Mouse (Mus musculus) cerebellum, adult 18-20 months (tissue): ENCODE measurements around the gene Golga3.

Experiments used
- DNase-seq, 2 experiments: peaks; one replicate each; pipeline ENCODE4 v3.0.0; 2021

Gene Golga3

DNA sequence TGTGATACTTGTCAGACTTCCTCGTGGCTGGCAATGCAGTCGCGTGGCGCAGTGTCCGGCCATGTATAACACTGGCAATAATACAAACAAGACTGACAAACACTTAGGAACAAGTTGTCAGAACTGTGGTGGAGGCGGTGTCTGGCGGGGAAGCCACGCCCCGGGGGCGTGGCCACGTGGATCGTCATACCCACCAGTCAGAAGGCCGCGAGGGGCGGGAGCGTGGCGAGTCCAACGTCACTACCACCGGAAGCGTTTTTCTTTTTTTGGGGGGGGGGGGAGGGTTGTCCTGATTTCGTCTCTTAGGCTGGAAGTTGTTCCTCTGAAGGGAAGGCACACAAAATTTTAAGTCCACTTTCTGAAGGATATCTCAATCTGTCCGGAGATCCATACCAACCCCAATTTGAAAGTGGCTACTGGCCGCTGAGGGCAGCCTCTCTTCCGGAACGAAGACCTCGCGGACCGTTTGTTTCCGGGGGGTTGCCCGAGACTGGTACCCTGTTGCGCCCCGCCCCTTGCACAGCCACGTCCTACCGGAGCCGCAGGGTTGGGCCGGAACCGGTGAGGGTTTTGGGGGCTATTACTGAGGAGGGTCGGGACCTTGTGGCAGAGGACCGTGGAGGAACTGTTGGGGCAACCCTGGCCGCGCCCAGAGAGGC is at the start of gene Golga3:
Gene Golga3, plus strand, starts transcription at position 340 of the 659 bp plus-strand sequence.
- peak; percentile 89 to 92 for DNase-seq

DNA sequence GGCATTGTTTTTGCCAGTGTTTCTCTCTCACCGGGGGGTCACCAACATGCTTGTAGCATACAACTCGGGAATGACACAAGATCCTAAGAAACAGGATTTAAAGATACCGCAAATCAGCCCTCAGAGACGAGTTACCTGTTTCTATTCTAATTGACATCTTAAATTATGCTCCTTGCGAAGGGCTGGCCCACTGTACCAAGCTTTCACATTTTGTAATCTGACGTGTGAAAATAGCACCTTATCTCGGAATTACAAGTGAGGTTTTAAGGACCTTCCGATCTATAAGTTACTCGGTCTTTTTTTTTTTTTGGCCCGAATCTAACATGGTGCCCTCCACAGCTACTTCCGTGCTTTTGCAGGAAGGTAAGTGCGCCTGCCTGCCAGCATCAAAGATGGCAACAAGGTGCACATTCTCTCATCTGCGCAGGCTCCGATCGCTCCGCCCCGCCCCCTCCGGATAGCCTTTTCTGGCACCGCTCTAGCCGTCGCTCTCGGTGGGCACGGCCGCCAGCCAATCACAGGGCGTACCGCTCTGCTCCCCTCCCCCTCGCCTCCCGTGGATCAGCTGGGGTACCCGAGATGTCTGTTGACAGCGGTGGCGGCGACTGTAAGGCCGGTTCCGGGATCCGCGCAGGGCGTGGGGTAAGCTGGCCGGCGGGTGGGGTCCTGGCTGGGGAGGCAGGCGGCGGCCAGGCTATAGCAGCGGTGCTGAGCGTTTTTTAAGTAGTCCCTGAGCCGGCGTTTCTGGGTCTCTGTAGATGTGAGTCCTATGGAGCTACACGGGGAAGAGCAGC is 41.0 kb upstream of the Golga3 start, which contains the start of gene Chfr:
Gene Chfr, plus strand, starts transcription at position 550 of the 794 bp plus-strand sequence.
- DNase-seq: peak; percentile 98 to 100

DNA sequence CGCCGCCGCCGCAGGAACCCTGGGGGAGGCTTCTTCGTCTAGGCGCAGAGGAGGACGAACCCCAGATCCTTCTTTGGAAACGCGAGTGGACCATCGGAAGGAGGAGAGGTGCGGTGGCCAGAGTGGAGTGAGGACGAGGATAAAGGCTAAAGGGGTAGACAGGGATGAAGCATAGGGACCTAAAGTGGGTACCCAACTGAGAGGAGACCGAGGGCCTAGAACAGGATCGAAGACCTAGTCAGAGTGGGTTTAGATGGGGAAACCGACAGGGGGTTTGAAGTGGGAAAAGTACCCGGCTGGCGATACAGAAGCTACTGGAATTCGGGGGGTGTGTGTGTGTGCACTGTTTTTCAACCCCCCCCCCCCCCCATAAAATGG is 40.4 kb upstream of the Golga3 start:
- no peak for DNase-seq

DNA sequence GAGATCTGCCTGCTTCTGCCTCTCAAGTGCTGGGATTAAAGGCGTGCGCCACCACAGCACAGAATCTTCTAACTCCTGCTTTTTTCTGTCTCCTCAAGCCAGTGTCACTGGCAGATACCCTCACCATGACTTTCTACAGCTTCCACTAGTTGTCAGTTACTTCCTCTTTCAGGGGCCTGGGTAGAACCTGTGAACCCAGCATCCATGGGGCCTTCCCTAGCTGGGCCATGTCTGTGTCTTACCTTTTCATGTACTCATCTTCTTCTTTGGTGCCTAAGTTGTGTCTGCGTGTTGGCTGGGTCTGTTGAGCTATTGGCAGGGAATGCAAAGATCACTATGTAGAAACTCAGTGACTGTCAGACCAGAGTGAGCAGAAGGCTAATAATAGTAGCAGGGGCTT is 38.7 kb upstream of the Golga3 start:
- DNase-seq: no peak

DNA sequence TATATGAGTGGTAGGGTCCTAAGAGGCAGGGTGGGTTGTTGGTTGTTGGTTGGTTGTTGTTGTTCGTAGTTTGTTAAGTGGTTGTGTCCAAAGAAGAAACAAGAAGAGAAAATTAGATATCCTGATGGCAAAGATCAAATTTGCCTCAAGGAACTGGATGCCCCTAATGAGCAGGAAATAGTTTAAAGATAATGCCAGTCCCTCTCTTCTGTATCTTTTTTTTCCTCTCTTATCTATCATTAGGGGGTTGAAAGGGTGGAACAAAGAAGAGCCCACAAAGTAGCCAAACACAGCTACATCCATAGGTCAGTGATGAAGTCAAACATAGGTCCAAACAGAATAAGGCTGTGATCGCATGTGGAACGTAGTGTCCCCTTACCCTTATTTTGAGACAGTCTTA is 37.2 kb upstream of the Golga3 start:
- no peak for DNase-seq

DNA sequence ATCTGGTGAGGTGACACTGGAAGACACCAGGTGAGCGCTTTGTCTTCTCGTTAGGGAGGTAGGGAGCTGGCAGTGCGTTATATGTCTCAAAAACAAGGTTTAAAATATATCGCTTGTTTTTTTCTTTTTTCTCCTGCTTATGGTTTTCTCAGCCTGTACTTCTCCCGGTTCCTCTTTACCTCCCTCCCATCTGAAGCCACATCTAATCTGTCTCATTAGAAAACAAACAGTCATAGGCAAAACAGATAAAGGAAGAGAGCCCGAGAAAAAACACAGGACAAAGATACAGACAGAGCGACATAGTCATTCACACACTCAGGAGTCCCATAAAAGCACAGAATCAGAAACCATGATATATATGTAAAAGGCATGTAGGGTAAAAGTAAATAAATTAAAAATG is 36.1 kb upstream of the Golga3 start:
- DNase-seq: no peak

DNA sequence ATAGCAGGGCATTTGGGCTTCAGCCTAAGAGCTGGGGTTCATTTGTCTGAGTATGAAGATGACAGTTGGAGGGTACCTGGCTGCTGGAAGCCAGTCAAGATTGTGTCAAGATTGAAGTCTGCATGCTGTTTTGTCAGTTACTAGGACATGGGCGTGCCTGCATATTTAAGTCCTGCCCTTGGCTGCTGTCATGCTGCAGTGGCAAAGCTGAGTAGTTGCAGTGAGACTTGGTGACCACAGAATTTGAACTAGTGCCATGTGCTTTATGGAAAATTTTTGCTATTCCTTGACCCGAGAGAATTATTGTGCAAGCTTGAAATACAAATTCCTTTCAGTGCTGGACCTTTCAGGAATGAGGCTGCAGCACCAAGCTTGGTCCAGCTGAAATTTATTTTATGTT is 34.2 kb upstream of the Golga3 start:
- no peak for DNase-seq

DNA sequence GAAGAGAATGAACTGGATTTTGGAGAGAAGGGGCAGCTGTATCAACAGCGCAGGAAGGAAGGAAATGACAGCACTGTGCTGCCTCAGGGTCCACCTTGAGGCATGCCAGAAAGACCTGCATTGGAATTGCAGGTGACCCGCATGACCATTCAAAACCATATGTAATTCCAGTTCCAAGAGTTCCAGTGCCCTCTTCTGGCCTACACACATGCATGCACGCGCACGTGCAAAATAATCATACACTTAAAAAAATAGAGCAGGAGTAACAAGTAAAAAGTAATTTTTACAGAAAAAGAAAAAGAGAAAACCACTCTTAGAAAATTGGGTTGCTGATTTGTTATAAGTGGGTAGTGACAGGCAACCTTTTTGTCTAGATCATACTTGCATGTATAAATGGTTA is 33.5 kb upstream of the Golga3 start:
- DNase-seq: no peak

DNA sequence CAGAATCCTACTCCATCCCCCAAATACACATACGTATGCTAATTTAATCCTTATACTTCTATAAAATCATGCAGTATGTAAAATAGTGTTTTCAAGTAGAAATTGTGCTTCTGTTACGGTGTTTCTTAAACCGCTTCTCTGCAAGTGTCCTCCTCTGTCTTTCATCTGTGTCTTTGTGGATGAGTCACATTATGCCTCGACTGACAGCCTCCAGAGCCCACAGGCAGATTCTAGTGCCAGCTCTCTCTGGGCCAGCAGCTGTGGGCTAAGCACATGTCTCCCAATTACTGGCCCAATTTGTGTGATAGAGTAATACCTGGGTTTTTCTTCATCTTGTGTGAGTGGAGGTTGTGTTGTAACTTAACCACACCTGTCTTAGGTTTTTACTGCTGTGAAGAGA is 7.1 kb upstream of the Golga3 start:
- DNase-seq: no peak

DNA sequence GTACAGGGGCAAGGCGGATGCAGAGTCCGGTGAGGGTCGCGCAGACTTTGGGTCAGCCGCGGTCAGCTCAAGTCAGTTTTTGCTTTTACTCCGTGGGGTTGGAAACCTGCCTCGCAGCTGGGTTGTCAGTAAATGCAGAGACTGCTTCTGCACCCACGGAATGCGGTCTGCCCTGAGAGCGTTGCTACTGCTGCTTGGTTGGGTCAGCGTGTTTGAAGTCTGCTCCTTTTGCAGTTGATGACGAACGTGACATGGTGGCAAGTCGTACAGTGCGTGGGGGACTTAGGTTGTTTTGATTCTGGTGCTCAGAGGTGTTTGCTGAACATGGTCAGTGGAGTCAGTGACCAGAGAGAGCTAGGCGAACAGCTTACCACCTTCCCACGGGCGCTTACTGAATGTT is 520 bp downstream of the Golga3 start:
- no peak for DNase-seq

DNA sequence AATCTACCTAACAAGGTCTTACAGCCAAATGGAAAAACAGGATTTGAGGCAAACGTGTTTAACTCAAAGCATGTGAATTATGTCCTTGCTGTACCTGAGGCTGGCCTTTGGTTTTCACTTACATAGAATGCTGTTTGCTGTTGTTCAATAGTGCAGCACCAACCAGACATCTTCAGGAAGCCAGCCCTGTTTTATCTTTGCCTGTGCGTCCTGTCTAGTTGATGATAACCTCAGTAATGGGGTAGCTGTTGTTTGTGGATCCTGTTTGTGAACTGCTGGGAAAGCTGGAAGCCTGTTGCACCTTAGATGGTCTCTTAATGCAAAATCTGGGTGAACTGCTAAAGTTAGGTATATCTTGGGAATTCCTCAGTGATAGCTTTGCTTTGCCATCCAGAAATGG is 2.1 kb downstream of the Golga3 start:
- no peak for DNase-seq

DNA sequence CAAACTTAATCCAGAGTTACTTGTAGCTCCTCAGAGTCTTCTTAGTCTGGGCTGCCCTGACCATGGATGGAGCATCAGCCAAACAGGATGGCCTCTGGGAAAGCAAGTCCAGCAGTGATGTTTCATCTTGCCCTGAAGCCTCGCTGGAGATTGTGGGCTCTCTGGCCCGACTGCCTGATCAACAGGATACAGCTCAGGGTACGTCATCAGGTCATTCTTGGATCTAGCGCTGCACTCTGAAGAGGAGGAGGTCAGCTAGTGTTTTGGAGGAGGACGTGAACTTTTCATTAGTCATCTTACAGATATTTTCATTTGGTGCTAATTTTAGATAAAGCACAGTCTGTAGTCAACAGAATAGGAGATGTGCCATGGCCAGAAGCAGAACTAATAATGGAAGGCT is 5.2 kb downstream of the Golga3 start:
- DNase-seq: no peak

DNA sequence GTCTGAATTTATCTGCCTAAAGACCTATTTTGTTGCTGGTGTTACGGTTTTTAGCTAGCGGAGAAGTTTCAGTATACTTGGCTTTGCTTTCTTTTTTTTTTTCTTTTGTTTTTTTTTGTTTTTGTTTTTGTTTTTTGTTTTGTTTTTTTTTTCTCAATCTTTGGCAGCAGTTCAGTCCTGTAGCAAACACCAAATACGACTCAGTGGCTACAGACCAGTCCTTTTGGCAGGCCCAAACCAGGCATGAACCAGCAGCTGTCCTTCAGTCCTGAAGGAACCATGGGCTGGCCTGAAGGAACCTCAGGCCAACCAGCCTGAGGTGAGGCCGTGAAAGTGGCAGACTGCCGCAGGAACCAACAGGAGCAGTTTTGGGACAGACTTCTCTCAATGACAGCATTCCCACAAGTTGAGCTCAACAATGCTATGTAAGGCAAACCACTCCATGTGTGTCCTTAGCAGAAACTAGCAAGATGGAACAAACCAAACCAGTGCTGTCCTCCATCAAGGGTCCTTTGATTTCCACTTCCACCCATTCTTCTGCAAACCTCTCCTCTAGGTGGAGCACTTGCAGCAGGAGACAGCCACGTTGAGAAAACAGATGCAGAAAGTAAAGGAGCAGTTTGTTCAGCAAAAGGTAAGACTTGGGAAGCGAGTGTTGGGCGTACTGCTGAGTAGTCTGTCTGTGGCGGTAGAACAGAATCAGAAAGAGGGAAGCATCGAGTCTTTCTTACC is 26.8 kb downstream of the Golga3 start:
- peak; percentile 17 to 22 for DNase-seq

DNA sequence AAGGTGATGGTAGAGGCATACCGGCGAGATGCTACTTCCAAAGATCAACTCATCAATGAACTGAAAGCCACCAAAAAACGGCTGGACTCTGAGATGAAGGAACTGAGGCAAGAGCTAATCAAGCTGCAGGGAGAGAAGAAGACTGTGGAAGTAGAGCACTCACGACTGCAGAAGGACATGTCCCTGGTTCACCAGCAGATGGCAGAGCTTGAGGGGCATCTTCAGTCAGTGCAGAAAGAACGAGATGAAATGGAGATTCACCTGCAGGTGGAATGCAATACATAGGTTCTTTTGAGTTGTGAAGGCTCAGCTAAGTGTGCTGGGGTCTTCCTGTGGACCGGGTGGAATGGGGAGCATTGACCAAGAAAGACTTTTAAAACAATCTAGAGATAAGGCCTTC is 28.3 kb downstream of the Golga3 start:
- peak; percentile 18 to 30 for DNase-seq

DNA sequence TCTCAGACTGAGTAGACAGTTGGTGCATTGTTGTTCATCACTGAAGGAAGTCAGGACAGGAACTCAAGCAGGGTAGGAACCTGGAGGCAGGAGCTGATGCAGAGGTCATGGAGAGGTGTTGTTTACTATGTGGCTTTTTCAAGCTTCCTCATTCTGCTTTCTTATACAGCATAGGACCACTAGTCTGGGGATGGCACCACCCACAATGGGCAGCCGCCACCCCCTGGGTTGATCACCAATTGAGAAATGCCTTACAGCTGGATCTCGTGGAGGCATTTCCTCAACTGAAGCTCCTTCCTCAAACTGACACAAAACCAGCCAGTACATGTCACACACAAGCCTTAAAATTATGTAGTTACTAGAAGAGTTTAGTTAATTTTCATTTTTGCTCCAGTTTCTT is 34.8 kb downstream of the Golga3 start:
- DNase-seq: no peak

DNA sequence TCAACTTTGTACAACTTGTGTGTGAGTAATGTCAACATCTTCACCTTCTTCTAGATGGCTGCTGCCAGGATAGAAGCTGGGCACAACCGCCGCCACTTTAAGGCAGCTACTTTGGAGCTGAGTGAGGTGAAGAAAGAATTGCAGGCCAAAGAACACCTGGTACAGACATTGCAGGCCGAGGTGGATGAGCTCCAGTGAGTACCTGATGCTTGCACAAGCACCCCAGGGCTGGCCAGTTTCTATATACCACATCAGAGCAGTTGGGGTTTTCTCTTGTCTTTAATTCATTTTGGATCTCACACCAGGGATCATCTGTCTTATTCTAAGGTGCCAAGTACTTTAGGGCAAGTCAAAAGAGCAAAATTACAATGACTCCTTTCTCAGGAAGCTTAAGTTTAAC is 40.3 kb downstream of the Golga3 start:
- no peak for DNase-seq

DNA sequence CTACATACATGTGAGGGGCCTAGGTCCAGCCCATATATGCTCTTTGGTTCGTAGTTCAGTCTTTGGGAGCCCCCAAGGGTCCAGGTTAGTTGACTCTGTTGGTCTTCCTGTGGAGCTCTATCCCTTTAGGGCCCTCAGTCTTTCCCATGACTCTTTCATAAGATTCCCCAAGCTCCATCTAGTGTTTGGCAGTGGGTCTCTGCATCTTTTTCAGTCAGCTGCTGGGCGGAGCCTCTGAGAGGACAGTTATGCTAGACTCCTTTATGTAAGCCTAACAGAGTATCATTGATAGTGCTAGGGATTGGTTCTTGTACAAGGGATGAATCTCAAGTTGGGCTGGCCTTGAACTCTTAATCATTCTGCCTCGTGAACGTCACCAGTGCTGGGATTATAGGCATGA is 43.8 kb downstream of the Golga3 start:
- no peak for DNase-seq

DNA sequence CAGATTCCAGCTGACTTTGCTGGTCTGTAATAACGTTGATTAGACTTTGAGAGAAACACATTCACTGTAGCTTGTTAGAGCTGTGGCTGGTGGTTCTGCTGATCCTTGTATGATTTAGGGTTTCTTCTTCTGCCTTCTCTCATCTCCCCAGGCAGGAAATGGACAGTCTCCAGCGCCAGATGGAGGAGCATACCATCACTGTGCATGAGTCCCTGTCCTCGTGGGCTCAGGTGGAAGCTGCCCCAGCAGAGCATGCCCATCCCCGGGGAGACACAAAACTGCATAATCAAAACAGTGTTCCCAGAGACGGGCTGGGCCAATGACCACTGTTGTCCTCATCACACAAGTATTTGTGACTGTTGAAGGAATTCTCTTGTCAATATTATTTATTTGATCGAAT is 46.3 kb downstream of the Golga3 start:
- peak; percentile 82 to 89 for DNase-seq

DNA sequence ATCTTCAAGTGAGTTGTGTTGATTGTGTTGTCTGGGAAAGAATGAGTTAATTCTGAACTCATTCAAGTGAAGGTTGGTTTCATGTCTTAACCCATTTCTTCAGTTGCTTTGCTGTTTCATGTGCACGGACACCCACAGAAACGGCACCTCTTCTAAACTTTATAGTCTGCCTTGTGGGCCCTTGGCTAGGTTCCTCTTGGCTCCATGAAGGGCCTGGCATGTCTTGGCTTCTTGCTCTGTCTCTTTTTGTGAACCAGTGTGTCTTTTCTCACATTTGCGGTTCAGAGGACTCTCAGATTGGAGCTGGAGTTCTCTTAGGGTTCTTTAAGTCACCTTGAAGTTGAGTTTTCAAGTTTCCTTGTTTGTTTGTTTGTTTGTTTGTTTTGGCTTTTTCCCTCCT is 48.6 kb downstream of the Golga3 start:
- DNase-seq: no peak

DNA sequence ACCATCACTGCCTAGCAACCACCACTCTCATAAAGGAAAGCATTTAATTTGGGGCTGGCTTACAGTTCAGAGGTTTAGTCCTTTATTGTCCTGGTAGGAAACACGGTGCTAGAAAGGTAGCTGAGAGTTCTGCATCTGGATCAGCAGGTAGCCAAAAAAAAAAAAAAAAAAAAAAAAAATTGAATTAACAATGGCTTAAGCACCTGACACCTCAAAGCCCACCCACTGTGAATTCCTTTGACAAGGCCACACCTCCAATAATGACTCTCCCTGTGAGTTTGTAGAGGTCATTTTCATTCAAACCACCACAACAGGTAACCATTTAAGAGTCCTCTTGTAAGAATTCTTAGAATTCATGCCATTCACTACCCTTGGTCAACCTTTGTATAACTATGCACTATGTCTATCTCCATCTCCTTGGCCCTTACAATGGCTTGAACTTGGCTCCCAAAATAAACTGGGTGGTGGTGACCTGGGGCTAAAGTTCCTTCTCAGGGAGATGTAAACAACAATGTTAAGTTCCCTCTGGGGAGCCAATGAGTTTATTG is 50.9 kb downstream of the Golga3 start:
- DNase-seq: no peak

DNA sequence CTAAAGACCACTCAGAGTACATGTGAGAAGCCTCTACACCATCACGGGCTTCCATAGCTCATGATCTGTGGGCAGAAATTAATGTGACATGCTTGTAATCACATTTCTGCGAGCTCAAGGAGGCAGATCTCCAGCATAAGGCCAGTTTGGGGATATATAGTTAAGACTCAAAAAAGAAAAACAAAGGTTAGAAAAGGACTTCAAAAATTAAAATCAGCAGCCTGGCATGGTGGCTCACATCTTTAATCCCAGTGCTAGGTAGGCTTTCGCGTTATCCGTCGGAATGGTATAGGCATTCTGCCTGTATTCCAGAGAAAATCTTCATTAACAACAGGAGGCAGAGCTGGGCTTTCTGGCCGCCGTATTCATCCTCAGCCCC is 53.9 kb downstream of the Golga3 start:
- no peak for DNase-seq

DNA sequence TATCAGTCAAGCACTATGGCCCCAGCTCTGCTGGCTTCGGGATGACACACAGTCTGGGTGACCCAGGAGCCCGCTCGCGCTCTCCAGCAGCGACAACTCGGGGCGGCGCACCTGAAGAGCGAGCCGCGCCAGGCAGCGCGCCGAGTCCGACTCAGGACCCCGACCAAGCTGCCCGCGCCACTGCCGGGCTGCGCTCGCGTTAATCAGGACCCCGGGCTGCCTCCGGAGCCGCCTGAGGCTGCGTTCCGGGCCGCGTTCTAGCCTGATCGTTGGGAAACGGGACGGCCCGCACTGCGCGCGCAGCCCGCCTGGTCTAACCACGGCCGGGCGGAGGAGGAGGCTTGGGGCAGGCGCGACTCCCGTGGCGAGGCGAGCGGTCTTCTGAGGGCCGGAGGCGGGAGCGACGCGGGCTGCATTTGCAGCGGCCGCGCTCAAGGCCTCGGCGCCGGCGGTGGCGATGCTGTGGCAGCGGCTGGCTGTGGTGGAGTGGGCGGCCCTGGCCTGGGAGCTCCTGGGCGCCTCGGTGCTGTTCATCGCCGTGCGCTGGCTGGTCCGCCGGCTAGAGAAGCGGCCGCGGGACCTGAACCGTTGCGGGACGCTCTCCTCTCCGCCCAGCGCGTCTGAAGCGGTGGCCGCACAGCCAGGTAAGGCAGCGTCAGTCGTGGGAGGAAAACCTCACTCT is 54.4 kb downstream of the Golga3 start, which contains the start of gene Ankle2:
Gene Ankle2, plus strand, starts transcription at position 225 of the 682 bp plus-strand sequence.
- DNase-seq: peak; percentile 81 to 94

DNA sequence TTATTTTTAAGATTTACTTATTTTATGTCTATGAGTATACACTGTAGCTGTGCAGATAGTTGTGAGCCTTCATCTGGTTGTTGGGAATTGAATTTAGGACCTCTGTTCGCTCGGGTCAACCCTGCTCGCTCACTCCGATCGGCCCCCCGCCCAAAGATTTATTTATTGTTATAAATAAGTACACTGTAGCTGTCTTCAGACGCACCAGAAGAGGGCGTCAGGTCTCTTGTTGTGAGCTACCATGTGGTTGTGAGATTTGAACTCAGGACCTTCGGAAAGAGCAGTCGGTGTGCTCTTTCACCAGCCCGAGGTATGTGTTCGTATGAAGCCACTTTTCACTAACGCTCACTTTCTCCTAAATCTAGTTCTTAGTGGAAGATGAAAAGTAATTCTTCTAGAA is 55.1 kb downstream of the Golga3 start:
- peak in 1 of 2 experiments; percentile 21 for DNase-seq
